Mouse (Mus musculus) liver, embryonic 14.5 days (tissue): Measurements from ENCODE around the gene Gmds. TPM values are rescaled to one million over a fixed set of nuclear protein-coding genes. Genes with fewer than 3 reads are reported as not detected.

Experiments
- ATAC-seq: fragments of 200-750 bp; cut with Nextera tagmentation; 2 replicates; pipeline ENCODE4 v1.8.0; 2017; ENCODE audit warnings: moderate number of reproducible peaks, mild to moderate bottlenecking, moderate library complexity; ENCODE audit not compliant: insufficient read depth
- DNase-seq, 3 experiments: peaks; one replicate each; pipeline ENCODE4 v3.0.0-alpha.2; 2012 to 2013; ENCODE audit warnings: low read depth in 3 of 3, low spot score in 3 of 3
- H3K27ac ChIP-seq: fragments of 300-500 bp; sonication (generic); 2 replicates; pipeline ENCODE4 v1.5.1; 2014; ENCODE audit warnings: moderate library complexity, mild to moderate bottlenecking, control low read depth, inconsistent platforms
- H3K27me3 ChIP-seq: fragments of 300-500 bp; sonication (generic); 2 replicates; pipeline ENCODE4 v1.6.1; 2014; ENCODE audit warnings: mild to moderate bottlenecking, low read length, moderate library complexity; ENCODE audit not compliant: control insufficient read depth, insufficient read depth
- H3K36me3 ChIP-seq: fragments of 300-500 bp; sonication (generic); replicated peaks from 2 replicates; pipeline ENCODE4 v1.6.1; 2014; ENCODE audit warnings: low read depth; ENCODE audit not compliant: control insufficient read depth, insufficient read depth
- H3K4me1 ChIP-seq, 2 experiments: fragments of 200-500 bp in 1 of 2; fragments of 300-500 bp in 1 of 2; sonication (generic) in 1 of 2; replicated peaks; 2 replicates each; pipeline ENCODE4 v1.6.1; 2012 to 2014; ENCODE audit warnings: antibody characterized with exemption in 1 of 2, inconsistent platforms in 1 of 2, low read length in 1 of 2; ENCODE audit not compliant: control insufficient read depth in 2 of 2, insufficient read depth in 2 of 2
- H3K4me2 ChIP-seq: fragments of 300-500 bp; sonication (generic); 2 replicates; pipeline ENCODE4 v1.6.1; 2014; ENCODE audit warnings: low read depth, mild to moderate bottlenecking, control low read depth, moderate library complexity
- H3K4me3 ChIP-seq, 2 experiments: fragments of 200-500 bp in 1 of 2; fragments of 300-500 bp in 1 of 2; sonication (generic) in 1 of 2; 2 replicates each; pipeline ENCODE4 v1.5.1; 2012 to 2014; ENCODE audit warnings: low read depth in 2 of 2, low read length in 2 of 2, mild to moderate bottlenecking in 2 of 2, control low read depth in 1 of 2, inconsistent platforms in 1 of 2, moderate library complexity in 1 of 2; ENCODE audit not compliant: insufficient read depth in 1 of 2
- H3K9ac ChIP-seq: fragments of 300-500 bp; sonication (generic); replicated peaks from 2 replicates; pipeline ENCODE4 v1.6.1; 2014; ENCODE audit warnings: mild to moderate bottlenecking, control low read depth, moderate library complexity
- H3K9me3 ChIP-seq: fragments of 300-500 bp; sonication (generic); 2 replicates; pipeline ENCODE4 v1.6.1; 2016; ENCODE audit warnings: low read length, mixed read lengths; ENCODE audit not compliant: control insufficient read depth
- CTCF ChIP-seq: IDR thresholded peaks from 2 replicates; pipeline ENCODE4 v1.5.1; 2016; ENCODE audit warnings: antibody characterized with exemption, low read depth, control low read depth
- EP300 ChIP-seq: IDR thresholded peaks from 2 replicates; pipeline ENCODE4 v1.6.1; 2016; ENCODE audit warnings: antibody characterized with exemption, low read depth
- WGBS: fragments of 180-500 bp; shearing (Covaris S2); extraction: QIAGEN DNeasy Blood & Tissue Kit; methylation state at CpG from one replicate; pipeline ENCODE4 v1.1.7; 2014; ENCODE audit not compliant: insufficient replicate concordance; 5-methylcytosine and 5-hydroxymethylcytosine counted together
- polyA plus RNA-seq, 2 experiments: library from polyadenylated mRNA; depleted of rRNA in 1 of 2; stranded (reverse) in 1 of 2; unstranded in 1 of 2; fragments of >200 nt; fragmentation: Nextera tagmentation in 1 of 2; extraction: Ambion mirVana in 1 of 2; gene quantifications; 2 replicates each; pipeline versions ENCODE4 v1.2.1 to v1.2.3; 2012 to 2014

Gmds gene
- polyA plus RNA-seq, 2 experiments: 3.7 to 7.4 TPM

DNA sequence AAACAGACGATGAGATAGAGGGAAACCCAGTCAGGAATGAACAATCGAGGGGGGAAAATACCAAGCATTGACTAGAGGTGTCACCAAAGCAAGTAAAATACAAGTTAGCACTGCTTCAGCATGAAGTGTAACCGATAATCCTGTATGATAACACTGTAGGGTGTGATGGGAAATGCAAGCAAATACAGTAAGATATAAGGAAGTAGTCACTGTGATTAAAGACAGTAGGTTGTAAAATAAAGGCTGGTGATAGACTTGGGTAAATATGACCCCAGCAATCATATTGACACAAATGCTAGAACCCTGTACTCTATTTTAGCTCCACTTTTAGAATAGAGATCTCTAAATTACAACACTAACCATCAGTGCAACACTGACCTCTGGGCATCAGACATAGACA is 21.2 kb downstream of the Gmds start:
- 60% methylated on average over 3 of the region's 3 CpGs for whole genome bisulfite sequencing
- no peak overlapping the region for H3K27ac ChIP-seq
- no peak for DNase-seq
- no peak overlapping the region for H3K9ac ChIP-seq
- H3K4me3 ChIP-seq: no peak overlapping the region
- no peak overlapping the region for H3K4me2 ChIP-seq
- no peak for TF ChIP-seq CTCF
- TF ChIP-seq EP300: no peak
- H3K36me3 ChIP-seq: no peaks in the 10 kb centered on the region
- H3K9me3 ChIP-seq: no peaks in the 10 kb centered on the region
- no peak for ATAC-seq
- H3K4me1 ChIP-seq: peaks cover 0 to 3% of the 10 kb centered on the region in 2 experiments; a peak in 1 of 4 replicates
- no peaks in the 10 kb centered on the region for H3K27me3 ChIP-seq

DNA sequence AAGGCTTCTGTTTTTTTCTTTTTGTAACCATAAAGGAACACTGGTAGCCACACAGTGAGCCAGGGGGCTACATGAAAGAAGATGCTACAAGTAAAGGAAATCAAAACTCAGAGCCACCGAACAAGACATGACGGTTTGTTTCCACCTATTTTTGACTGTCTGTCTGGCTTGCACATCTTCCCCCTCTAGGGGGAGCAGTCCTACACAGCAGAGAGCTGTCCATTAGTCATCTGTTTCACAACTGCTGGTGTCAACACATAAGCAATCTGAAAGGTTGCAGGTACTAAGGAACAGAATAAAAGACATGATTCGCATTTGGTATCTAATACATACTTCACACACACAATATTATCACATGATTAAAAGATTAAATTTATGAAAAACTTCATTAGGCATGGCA is 25.9 kb downstream of the Gmds start:
- no peak overlapping the region for H3K27ac ChIP-seq
- DNase-seq: peak; percentile 7 to 29 (median 28)
- H3K4me1 ChIP-seq: no peaks in the 10 kb centered on the region
- H3K9ac ChIP-seq: no peak overlapping the region
- TF ChIP-seq CTCF (peak; percentile 78), EP300 (no peak)
- no peaks in the 10 kb centered on the region for H3K9me3 ChIP-seq
- ATAC-seq: no peak
- WGBS: 47% methylated on average over 3 of the region's 3 CpGs
- no peak overlapping the region for H3K4me3 ChIP-seq
- H3K4me2 ChIP-seq: no peak overlapping the region
- no peaks in the 10 kb centered on the region for H3K27me3 ChIP-seq
- no peaks in the 10 kb centered on the region for H3K36me3 ChIP-seq

DNA sequence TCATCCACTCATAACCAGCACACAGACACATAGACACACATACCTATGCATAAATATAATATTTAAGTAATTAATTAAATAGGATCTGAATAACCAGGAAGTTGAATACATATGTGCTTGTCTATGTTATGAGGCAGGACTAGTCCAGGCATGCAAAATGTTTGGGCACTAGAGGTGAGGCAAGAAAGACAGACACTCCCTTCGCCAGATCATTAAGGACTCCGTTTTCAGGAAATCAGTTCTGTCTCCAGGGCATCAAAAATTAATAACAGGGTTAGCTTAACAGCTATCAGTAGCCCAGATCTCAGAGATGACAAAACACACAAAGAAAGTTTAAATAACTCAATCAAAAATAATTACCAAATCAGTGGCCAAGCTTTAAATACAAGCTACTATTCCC is 27.1 kb downstream of the Gmds start:
- no peak overlapping the region for H3K4me3 ChIP-seq

DNA sequence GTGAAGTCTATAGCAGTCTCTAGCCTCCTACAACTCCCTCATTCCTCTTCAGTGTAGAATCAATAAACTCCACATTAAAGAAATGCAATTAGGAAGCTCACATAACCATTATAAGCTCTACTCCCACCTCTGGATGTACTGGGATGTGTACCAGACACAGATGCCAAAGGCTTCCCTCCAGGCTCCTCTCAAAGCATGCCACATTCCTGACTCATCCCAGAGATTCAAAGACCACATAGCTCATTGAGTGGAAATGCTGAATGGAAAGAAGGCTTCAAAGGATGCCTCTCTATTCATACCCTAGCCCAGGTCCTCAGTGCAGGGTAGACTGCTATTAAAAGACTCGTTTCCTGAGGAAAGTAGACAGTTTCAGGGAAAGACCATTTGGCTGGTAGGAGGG is 40.1 kb downstream of the Gmds start:
- H3K4me3 ChIP-seq: no peak overlapping the region
- H3K27me3 ChIP-seq: no peaks in the 10 kb centered on the region
- TF ChIP-seq EP300: no peak
- no peak for TF ChIP-seq CTCF
- H3K9ac ChIP-seq: no peak overlapping the region
- H3K4me2 ChIP-seq: no peak overlapping the region
- H3K27ac ChIP-seq: no peak overlapping the region
- no peaks in the 10 kb centered on the region for H3K36me3 ChIP-seq
- no peak for DNase-seq
- ATAC-seq: no peak
- H3K9me3 ChIP-seq: no peaks in the 10 kb centered on the region
- no peaks in the 10 kb centered on the region for H3K4me1 ChIP-seq
- WGBS: 44% methylated on average over 1 of the region's 1 CpGs

More for the DNA sequence above, 27.1 kb downstream of the Gmds start:
- 69% methylated on average over 2 of the region's 2 CpGs for WGBS
- ATAC-seq: no peak
- Histone ChIP-seq H3K4me2 (no peak overlapping the region), H3K36me3 (no peaks in the 10 kb centered on the region), H3K4me1 (no peaks in the 10 kb centered on the region), H3K27me3 (no peaks in the 10 kb centered on the region), H3K9me3 (no peaks in the 10 kb centered on the region), H3K27ac (no peak overlapping the region), H3K9ac (no peak overlapping the region)
- no peak for TF ChIP-seq CTCF
- TF ChIP-seq EP300: no peak
- no peak for DNase-seq

DNA sequence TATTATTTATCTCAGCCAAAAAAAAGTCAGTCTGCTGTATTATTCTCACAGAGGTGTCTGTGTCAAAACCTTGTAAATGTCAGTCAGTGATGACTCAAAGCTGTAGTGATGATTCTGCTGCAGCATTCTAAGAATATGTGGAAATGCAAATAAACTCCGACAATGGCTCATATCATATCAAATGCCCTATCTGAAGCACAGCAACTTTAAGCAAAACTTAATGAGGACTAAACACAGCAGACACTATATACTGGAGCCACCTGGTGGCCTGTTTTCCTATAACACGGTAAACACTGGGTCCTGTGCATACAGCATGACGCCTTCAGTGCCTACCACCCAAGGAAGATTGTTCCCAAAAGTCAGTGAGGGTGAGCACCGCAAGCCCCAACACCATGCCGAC is 41.1 kb downstream of the Gmds start:
- Histone ChIP-seq H3K27me3 (no peaks in the 10 kb centered on the region), H3K27ac (no peak overlapping the region), H3K9me3 (no peaks in the 10 kb centered on the region), H3K36me3 (no peaks in the 10 kb centered on the region), H3K9ac (no peak overlapping the region), H3K4me2 (no peak overlapping the region), H3K4me1 (no peaks in the 10 kb centered on the region), H3K4me3 (no peak overlapping the region)
- peak; percentile 48 for TF ChIP-seq CTCF
- TF ChIP-seq EP300: no peak
- 29% methylated on average over 5 of the region's 5 CpGs for WGBS
- DNase-seq (no peak), ATAC-seq (no peak)
